Mouse (Mus musculus) embryonic fibroblast, embryonic 13.5 days (primary cell): ENCODE data around the gene Zfp334.

Experiments used
- CTCF ChIP-seq: IDR thresholded peaks from 2 replicates; pipeline ENCODE4 v1.5.1; 2011; ENCODE audit warnings: mild to moderate bottlenecking, control low read depth, low read length, moderate library complexity, borderline replicate concordance; ENCODE audit not compliant: insufficient read depth
- POLR2A ChIP-seq: IDR thresholded peaks from 2 replicates; pipeline ENCODE4 v1.6.1; 2011; ENCODE audit warnings: low read depth, mild to moderate bottlenecking, control low read depth, low read length, moderate library complexity

DNA sequence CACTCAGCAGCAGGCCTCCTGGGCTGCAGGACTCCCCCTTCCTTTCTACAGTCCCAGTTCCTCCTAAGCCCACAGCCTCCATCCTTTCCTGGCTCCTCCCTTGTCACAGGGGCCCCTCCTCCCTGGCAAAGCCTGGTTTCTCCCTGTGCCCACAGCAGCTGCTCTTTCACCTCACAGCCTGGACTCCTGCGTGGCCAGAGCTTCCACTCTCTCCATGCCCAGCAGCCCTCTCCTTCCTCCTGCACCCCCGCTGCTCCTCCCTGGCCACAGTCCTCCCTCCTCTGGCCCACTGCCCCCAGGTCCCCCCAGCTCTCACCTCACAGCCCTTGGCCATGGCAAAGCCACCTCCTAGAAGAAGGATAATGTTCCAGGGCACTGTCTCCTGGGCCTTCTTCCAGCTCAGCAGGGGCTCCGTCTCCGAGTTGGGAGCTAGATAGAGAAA is 31.6 kb upstream of the Zfp334 start:
- no peak for TF ChIP-seq CTCF
- no peak for TF ChIP-seq POLR2A
